Mouse (Mus musculus) neural tube, embryonic 12.5 days (tissue): ENCODE measurements at regions not wholly inside any gene's neighbourhood (a gene's known extent, or its start where the extent isn't known, plus 50 kb on each side); places are given as distances from the start of the nearest gene placed in this dataset.

Experiments
- ATAC-seq: fragments of 200-750 bp; cut with Nextera tagmentation; 2 replicates; pipeline ENCODE4 v1.8.0; 2017; ENCODE audit warnings: low read depth, mild to moderate bottlenecking, moderate TSS enrichment, moderate library complexity; ENCODE audit not compliant: low FRiP score
- H3K27ac ChIP-seq: fragments of 300-500 bp; sonication (generic); 2 replicates; pipeline ENCODE4 v1.5.1; 2016
- H3K27me3 ChIP-seq: fragments of 300-500 bp; sonication (generic); replicated peaks from 2 replicates; pipeline ENCODE4 v1.6.1; 2016; ENCODE audit warnings: mild to moderate bottlenecking
- H3K36me3 ChIP-seq: fragments of 300-500 bp; sonication (generic); 2 replicates; pipeline ENCODE4 v1.6.1; 2016; ENCODE audit warnings: mild to moderate bottlenecking
- H3K4me1 ChIP-seq: fragments of 300-500 bp; sonication (generic); 2 replicates; pipeline ENCODE4 v1.6.1; 2016
- H3K4me2 ChIP-seq: fragments of 300-500 bp; sonication (generic); replicated peaks from 2 replicates; pipeline ENCODE4 v1.6.1; 2016; ENCODE audit warnings: mild to moderate bottlenecking
- H3K4me3 ChIP-seq: fragments of 300-500 bp; sonication (generic); 2 replicates; pipeline ENCODE4 v1.5.1; 2016
- H3K9ac ChIP-seq: fragments of 300-500 bp; sonication (generic); 2 replicates; pipeline ENCODE4 v1.6.1; 2016; ENCODE audit warnings: mild to moderate bottlenecking
- H3K9me3 ChIP-seq: fragments of 300-500 bp; sonication (generic); 2 replicates; pipeline ENCODE4 v1.6.1; 2016; ENCODE audit warnings: mild to moderate bottlenecking
- WGBS: fragments of 180-500 bp; shearing (Covaris S2); methylation state at CpG from one replicate; pipeline ENCODE4 v1.1.7; 2016; 5-methylcytosine and 5-hydroxymethylcytosine counted together

DNA sequence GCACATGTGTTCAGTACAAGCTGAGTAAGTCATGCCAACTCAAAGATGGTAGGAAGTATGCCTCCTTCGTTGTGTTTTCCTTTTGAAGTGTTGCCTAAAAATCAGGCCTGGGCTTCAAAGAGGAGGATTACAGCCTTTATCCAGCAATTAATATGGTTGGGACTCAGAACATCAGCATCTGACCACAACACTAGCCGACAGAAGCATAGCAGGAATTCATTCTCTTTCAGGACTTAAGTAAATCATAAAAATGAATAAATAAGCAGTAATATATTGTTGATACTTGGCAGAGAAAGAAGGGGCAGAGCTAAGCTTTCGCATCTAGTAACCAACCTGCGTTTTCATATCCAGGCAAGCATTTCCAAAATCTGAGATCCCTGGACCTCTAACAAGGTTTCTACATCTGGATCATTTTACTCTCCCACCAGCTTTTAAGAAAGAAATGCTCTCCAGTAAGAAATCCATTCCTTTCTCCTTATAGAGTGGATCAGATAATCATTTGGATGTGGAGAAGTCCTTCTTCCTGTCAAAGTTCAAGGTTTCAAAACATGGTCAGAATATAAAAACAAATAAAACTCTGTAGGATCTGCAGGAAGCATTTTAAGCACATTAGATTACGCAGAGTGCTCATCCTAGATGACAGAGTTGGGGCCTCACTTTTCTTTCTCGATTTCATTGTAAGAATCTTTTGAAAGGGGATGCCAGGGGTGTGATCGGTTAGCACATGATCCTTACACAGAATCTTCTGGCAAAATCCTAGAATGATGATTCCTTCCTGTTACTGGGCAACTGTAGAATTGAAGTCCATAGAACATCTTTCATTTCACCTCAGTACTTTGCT lies 230.6 kb upstream of the Zic4 start:
- H3K27me3 ChIP-seq, result no peaks in the 10 kb centered on the region
- no peaks in the 10 kb centered on the region for H3K9me3 ChIP-seq
- H3K9ac ChIP-seq, result no peak overlapping the region
- no peak overlapping the region for H3K4me3 ChIP-seq
- no peaks in the 10 kb centered on the region for H3K36me3 ChIP-seq
- no peaks in the 10 kb centered on the region for H3K4me1 ChIP-seq
- 82% methylated on average over 7 of the region's 7 CpGs for WGBS
- H3K4me2 ChIP-seq, result no peak overlapping the region
- H3K27ac ChIP-seq, result no peak overlapping the region
- no peak for ATAC-seq

DNA sequence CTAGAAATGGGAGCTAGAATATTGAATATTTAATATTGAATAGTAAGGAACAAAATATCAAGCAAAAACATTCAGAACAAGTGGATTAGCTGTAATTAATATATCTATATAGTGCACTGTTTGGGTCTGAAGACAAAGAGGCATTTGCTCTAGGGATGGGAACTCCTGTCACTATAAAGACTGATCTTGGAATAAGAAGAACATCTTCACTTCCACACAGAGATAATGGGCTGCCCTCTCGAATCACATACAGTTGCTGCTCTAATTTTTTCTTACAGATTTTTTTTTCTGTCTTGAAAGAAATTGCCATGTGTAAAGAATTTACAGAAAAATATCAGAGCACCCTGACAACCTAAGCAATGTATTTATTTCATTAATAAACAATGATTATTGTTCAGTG lies 229.7 kb upstream of the Zic4 start:
- Histone ChIP-seq H3K4me3 (no peak overlapping the region), H3K4me1 (no peaks in the 10 kb centered on the region), H3K4me2 (no peak overlapping the region), H3K27ac (no peak overlapping the region), H3K9ac (no peak overlapping the region), H3K27me3 (no peaks in the 10 kb centered on the region), H3K9me3 (no peaks in the 10 kb centered on the region), H3K36me3 (no peaks in the 10 kb centered on the region)
- ATAC-seq, result no peak
- WGBS, result 73% methylated on average over 1 of the region's 1 CpGs

DNA sequence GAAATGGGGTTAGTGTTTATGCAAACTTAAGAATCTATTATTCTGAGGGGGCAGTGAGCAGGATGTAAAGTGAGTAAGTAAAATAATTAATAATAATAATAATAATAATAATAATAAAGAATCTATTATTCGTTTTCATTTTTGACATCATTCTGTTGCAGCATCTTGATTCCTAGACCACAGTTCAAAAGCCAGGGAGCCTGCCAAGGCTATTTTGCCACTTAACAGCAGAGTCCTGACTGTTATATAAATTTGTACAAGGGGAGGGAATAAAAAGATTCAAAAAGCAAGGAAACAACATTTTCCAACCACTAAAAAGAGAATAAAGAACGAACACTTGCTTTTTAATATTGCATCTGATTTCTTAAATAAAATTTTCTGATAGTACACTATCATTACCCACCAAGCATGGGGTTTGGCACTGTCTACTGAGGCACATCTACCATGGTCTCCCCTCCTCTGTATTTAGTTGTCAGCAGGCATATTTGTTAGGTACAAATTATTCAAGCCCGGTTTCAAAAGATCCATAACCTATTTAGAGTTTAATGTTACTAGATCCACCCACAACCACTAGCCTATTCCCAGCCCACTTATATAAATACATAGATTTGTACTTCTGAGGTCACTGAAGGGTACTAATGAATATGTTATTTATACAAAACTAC lies 228.8 kb upstream of the Zic4 start:
- no peak overlapping the region for H3K9ac ChIP-seq
- H3K9me3 ChIP-seq, result no peaks in the 10 kb centered on the region
- no peak overlapping the region for H3K27ac ChIP-seq
- H3K4me3 ChIP-seq, result no peak overlapping the region
- no peaks in the 10 kb centered on the region for H3K4me1 ChIP-seq
- ATAC-seq, result no peak
- WGBS, result 81% methylated on average over 3 of the region's 3 CpGs
- H3K27me3 ChIP-seq, result no peaks in the 10 kb centered on the region
- H3K36me3 ChIP-seq, result no peaks in the 10 kb centered on the region
- no peak overlapping the region for H3K4me2 ChIP-seq

DNA sequence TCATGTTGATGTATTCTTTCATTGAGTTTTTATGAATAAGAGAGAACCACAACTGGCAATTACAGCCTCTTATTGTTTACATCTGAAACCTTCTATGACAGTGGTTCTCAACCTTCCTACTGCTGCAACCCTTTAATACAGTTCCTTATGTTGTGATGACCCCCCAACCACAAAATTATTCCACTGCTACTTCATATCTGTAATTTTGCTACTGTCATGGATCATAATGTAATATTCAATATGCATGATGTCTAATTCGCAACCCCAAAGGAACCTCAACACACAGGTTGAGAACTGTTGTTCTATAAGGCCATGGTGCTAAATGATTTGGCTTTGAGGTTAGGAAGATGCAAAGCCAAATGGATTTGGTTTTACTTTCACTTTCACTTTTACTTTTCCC lies 227.9 kb upstream of the Zic4 start:
- H3K9ac ChIP-seq, result no peak overlapping the region
- H3K4me3 ChIP-seq, result no peak overlapping the region
- no peak for ATAC-seq
- H3K4me2 ChIP-seq, result no peak overlapping the region
- WGBS, result 91% methylated on average over 1 of the region's 1 CpGs
- H3K27ac ChIP-seq, result no peak overlapping the region
- H3K4me1 ChIP-seq, result no peaks in the 10 kb centered on the region
- H3K9me3 ChIP-seq, result no peaks in the 10 kb centered on the region
- no peaks in the 10 kb centered on the region for H3K27me3 ChIP-seq
- no peaks in the 10 kb centered on the region for H3K36me3 ChIP-seq

DNA sequence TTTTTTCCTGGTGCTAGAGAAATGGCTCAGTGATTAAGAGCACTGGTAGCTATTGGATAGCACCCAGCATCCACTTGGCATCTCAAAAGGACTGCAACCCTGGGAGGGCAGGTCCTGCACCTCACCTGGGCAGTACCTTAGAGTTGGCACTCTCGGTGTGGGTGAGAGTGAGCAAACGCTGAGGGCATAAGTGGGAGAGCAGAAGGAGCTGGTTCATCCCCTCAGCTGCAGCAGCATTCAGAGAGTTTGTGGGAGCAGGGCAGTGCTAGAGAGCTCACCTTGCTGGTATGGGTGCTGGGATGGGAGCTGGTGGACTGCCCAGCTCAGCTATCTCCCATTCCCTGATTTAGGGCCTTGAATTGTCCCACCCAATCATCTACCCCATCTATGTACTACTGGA lies 227.1 kb upstream of the Zic4 start:
- H3K4me3 ChIP-seq, result no peak overlapping the region
- no peaks in the 10 kb centered on the region for H3K36me3 ChIP-seq
- H3K4me1 ChIP-seq, result no peaks in the 10 kb centered on the region
- no peak overlapping the region for H3K4me2 ChIP-seq
- H3K27ac ChIP-seq, result no peak overlapping the region
- no peak for ATAC-seq
- WGBS, result 72% methylated on average over 2 of the region's 2 CpGs
- no peaks in the 10 kb centered on the region for H3K27me3 ChIP-seq
- H3K9me3 ChIP-seq, result no peaks in the 10 kb centered on the region
- H3K9ac ChIP-seq, result no peak overlapping the region

DNA sequence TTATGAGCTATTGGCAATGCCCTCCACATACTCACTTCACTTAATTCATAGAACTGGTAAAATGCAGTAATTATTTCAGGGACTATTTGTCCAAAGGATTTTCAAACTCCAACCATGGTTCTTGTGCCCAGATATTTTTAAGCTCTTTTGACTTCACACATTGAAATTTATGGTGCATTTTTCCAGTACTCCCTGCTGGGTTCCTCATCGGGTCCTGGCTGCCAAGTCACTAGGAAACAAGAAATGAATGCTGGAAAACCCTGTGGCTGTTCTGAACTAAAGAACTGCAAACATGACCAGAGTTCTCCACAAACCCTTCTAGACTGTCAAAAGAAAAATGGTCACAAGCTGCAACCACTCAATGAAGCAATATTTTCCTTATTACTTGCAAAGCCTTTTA lies 221.6 kb upstream of the Zic4 start:
- Histone ChIP-seq H3K9me3 (no peaks in the 10 kb centered on the region), H3K36me3 (no peaks in the 10 kb centered on the region), H3K27ac (no peak overlapping the region), H3K4me3 (no peak overlapping the region), H3K27me3 (no peaks in the 10 kb centered on the region), H3K4me1 (no peaks in the 10 kb centered on the region), H3K9ac (no peak overlapping the region), H3K4me2 (no peak overlapping the region)
- ATAC-seq, result no peak
- 23% methylated on average over 1 of the region's 1 CpGs for WGBS

DNA sequence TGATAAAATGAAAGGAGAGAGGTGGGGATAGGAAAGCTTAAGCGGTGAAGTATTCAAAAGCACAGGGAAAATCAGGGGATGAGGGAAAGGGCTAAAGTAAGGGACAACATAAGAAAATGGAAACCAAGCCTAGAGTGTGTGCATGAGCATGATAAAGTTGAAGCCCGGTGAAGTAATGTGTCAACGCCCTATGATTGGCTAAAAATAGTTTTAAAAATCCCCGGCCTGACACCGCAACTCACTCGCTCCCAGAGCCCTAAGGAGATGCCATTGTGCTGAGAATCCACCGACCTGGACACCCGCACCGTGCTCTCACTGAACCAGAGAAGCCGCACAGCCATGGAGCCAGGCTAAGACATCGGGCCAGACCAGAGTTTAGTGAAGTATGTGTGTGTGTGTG lies 210.3 kb upstream of the Zic4 start:
- ATAC-seq, result no peak
- Histone ChIP-seq H3K4me1 (no peaks in the 10 kb centered on the region), H3K9me3 (no peaks in the 10 kb centered on the region), H3K4me3 (no peak overlapping the region), H3K4me2 (no peak overlapping the region), H3K27ac (no peak overlapping the region), H3K9ac (no peak overlapping the region), H3K36me3 (no peaks in the 10 kb centered on the region), H3K27me3 (no peaks in the 10 kb centered on the region)
- WGBS, result 94% methylated on average over 11 of the region's 11 CpGs

DNA sequence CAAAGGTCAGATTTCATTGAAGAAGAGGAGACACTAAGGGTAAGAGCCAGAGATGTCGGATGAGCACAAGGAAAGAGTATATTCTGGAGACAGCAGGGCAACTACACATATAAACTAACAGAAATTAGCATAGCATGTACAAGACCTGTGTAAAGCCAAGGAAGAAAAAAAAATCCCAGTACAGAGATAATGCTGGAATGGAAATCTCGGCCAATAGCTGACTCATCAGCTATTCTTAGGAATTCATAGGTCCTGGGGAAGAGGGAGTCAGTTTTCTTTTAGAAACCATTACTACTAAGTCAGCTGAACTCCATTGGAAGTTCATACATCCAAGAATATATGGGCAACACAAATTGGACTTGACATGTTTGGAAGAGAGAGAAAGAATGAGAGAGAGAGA lies 202.9 kb upstream of the Zic4 start:
- H3K4me3 ChIP-seq, result no peak overlapping the region
- 84% methylated on average over 2 of the region's 2 CpGs for WGBS
- no peaks in the 10 kb centered on the region for H3K9me3 ChIP-seq
- no peak for ATAC-seq
- no peaks in the 10 kb centered on the region for H3K36me3 ChIP-seq
- H3K9ac ChIP-seq, result no peak overlapping the region
- H3K27me3 ChIP-seq, result no peaks in the 10 kb centered on the region
- no peaks in the 10 kb centered on the region for H3K4me1 ChIP-seq
- no peak overlapping the region for H3K27ac ChIP-seq
- H3K4me2 ChIP-seq, result no peak overlapping the region

DNA sequence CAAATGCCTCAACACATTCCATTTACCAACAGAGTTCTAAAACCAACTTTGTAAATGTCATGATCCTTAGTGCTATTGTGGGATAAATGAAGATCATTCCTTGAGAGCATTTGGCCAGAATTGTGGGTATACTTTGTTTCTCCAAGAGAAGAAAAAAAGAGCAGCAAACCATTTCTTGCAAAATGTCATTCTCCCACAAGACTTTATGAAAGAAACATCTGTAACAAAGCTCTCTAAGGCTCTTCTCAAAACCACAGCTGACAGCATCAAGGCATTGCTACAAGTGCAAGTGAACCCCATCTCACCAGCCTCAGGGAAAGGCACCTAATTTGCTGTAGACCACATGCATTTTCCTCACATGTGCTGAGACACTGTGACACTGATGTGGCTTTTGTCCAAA lies 194.3 kb upstream of the Zic4 start:
- Histone ChIP-seq H3K9ac (no peak overlapping the region), H3K4me3 (no peak overlapping the region), H3K9me3 (no peaks in the 10 kb centered on the region), H3K27me3 (no peaks in the 10 kb centered on the region), H3K36me3 (no peaks in the 10 kb centered on the region), H3K27ac (no peak overlapping the region), H3K4me2 (no peak overlapping the region), H3K4me1 (no peaks in the 10 kb centered on the region)
- ATAC-seq, result no peak

DNA sequence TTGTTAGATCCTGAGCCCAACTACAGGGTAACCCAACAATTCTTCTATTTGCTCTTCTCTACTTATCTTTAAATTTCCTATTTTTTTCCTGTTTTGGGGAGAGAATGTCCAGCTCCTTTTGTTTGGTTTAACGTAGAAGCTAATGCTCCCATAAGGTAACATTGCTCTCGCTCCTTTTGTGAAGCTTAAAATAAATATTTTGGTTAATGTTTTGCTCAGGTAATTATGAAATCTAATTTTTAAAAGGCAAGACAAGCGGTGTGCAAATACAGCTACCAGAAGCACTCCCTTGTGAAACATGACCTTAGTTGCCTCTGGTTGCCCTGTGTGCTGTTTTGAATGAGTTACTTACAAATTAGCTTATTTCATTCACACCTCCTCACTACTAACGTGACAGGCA lies 169.0 kb upstream of the Zic4 start:
- ATAC-seq, result no peak
- 90% methylated on average over 4 of the region's 4 CpGs for WGBS
- H3K27ac ChIP-seq, result no peak overlapping the region
- no peak overlapping the region for H3K9ac ChIP-seq
- H3K4me3 ChIP-seq, result no peak overlapping the region
- H3K4me2 ChIP-seq, result no peak overlapping the region
- H3K9me3 ChIP-seq, result no peaks in the 10 kb centered on the region
- no peaks in the 10 kb centered on the region for H3K36me3 ChIP-seq
- H3K4me1 ChIP-seq, result no peaks in the 10 kb centered on the region
- no peaks in the 10 kb centered on the region for H3K27me3 ChIP-seq

DNA sequence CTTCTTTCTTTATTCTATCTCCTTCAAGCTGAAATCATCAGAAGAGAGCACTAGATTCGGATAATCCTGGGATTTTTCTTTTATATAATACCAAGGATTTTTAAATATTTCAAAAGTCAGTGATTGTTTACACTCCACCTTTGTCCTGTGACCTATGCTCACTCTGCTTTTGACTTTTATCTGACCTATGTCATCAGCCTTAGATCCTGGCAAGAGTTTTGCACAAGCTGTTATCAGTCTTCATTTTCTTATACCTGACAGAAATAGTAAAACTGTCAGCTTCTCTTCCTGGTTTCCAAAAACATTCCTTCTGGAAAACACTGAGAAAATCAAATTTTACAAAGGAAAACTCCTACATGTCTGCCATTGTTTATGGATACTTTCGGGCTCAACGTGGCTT lies 168.3 kb upstream of the Zic4 start:
- Histone ChIP-seq H3K4me3 (no peak overlapping the region), H3K27me3 (no peaks in the 10 kb centered on the region), H3K4me1 (no peaks in the 10 kb centered on the region), H3K9me3 (no peaks in the 10 kb centered on the region), H3K27ac (no peak overlapping the region), H3K36me3 (no peaks in the 10 kb centered on the region), H3K4me2 (no peak overlapping the region), H3K9ac (no peak overlapping the region)
- no peak for ATAC-seq
- WGBS, result 86% methylated on average over 3 of the region's 3 CpGs

DNA sequence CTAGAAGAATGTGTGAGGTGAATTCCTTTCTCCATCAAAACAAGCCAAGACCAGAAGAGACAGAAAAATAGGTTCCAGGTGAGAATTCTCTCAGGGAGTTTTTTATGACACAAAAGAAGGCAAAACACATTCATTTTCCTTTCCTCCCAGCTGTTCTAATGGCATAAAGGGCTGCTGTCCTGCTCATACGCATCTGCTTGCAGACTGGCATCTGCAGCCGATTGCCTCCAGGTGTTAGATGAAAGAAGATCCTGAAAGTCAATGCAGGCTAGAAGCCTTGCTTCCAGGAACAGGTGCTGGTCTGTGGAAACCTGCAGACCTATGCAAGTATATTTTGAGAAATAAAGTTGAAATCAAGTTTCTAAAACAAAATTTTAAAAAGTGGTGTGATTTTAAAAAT lies 154.9 kb upstream of the Zic4 start:
- ATAC-seq, result no peak
- 55% methylated on average over 2 of the region's 2 CpGs for WGBS
- Histone ChIP-seq H3K9ac (no peak overlapping the region), H3K9me3 (no peaks in the 10 kb centered on the region), H3K4me1 (no peaks in the 10 kb centered on the region), H3K27me3 (no peaks in the 10 kb centered on the region), H3K4me3 (no peak overlapping the region), H3K36me3 (no peaks in the 10 kb centered on the region), H3K27ac (no peak overlapping the region), H3K4me2 (no peak overlapping the region)
